Mouse (Mus musculus): ENCODE data around the gene Cfap70. TPM values are rescaled to one million over a fixed set of nuclear protein-coding genes. Genes with fewer than 3 reads are reported as not detected.

Cfap70 gene
- total RNA-seq, 2 experiments from 2014 or later: 0.95 to 2.2 TPM

- Histone ChIP-seq H3K27ac (no peak overlapping the region), H3K4me3 (no peak overlapping the region)
- intact Hi-C loops (cut with DNase I): no loop called here
- no peak for TF ChIP-seq CTCF (IDR thresholded peaks at IDR 0.05)
- no peak for DNase-seq (ENCODE audit: extremely low spot score in 1 of 2, low spot score in 2 of 2)
Measured at GRCm38 (mm10) chr14:20377112-20377521, 74.9 kb downstream of the Cfap70 start.

- no peak for TF ChIP-seq CTCF (IDR thresholded peaks at IDR 0.05)
- H3K4me3 ChIP-seq: no peak overlapping the region
- DNase-seq (ENCODE audit: extremely low spot score in 1 of 2, low spot score in 2 of 2): no peak
- intact Hi-C loops (cut with DNase I): no loop called here
- no peak overlapping the region for H3K27ac ChIP-seq
Measured at GRCm38 (mm10) chr14:20371854-20372253, 80.2 kb downstream of the Cfap70 start.

GRCm38 (mm10) chr14:20370798-20371197, 81.2 kb downstream of the Cfap70 start:
- H3K27ac ChIP-seq: no peak overlapping the region
- intact Hi-C loops (cut with DNase I): no loop called here
- H3K4me3 ChIP-seq: no peak overlapping the region
- TF ChIP-seq CTCF (IDR thresholded peaks at IDR 0.05): no peak
- DNase-seq (ENCODE audit: extremely low spot score in 1 of 2, low spot score in 2 of 2): no peak

- DNase-seq (ENCODE audit: extremely low spot score in 1 of 2, low spot score in 2 of 2): no peak
- intact Hi-C loops (cut with DNase I): no loop called here
- H3K4me3 ChIP-seq: no peak overlapping the region
- no peak; the same call in 1 of the 2 replicates for TF ChIP-seq CTCF (IDR thresholded peaks at IDR 0.05)
- no peak overlapping the region for H3K27ac ChIP-seq
Measured at GRCm38 (mm10) chr14:20368271-20368670, 83.8 kb downstream of the Cfap70 start.

GRCm38 (mm10) chr14:20363230-20363629, 88.8 kb downstream of the Cfap70 start:
- Histone ChIP-seq H3K4me3 (no peak overlapping the region), H3K27ac (no peak overlapping the region)
- TF ChIP-seq CTCF (IDR thresholded peaks at IDR 0.05): no peak
- no peak for DNase-seq (ENCODE audit: extremely low spot score in 1 of 2, low spot score in 2 of 2)
- intact Hi-C loops (cut with DNase I): no loop called here

GRCm38 (mm10) chr14:20347991-20348541, 104.0 kb downstream of the Cfap70 start, which contains the start of the genes Ecd and Fam149b:
Gene Ecd (minus strand): TSS chr14:20348121.
Gene Fam149b (plus strand): TSS chr14:20348162.
- peak; percentile 50 for TF ChIP-seq CTCF (IDR thresholded peaks at IDR 0.05)
- peak within 1 kb of the TSS; percentile 97 for H3K4me3 ChIP-seq
- intact Hi-C loops (cut with DNase I): loop anchor here (1.0 kb wide), 1 partner anchor 45 kb away; the partner anchor contains the start of gene Mrps16
- DNase-seq (ENCODE audit: extremely low spot score in 1 of 2, low spot score in 2 of 2): peak; percentile 90
- H3K27ac ChIP-seq: peak within 1 kb of the TSS; percentile 94

- intact Hi-C loops (cut with DNase I): no loop called here
- DNase-seq (ENCODE audit: extremely low spot score in 1 of 2, low spot score in 2 of 2): peak in 1 of 2 experiments; percentile 17
- H3K27ac ChIP-seq: peak overlapping the region; percentile 94
- H3K4me3 ChIP-seq: peak overlapping the region; percentile 97
- TF ChIP-seq CTCF (IDR thresholded peaks at IDR 0.05): no peak; the same call in 1 of the 2 replicates
Measured at GRCm38 (mm10) chr14:20347441-20347990, 104.5 kb downstream of the Cfap70 start.

GRCm38 (mm10) chr14:20345885-20346284, 106.1 kb downstream of the Cfap70 start:
- Histone ChIP-seq H3K4me3 (no peak overlapping the region), H3K27ac (no peak overlapping the region)
- no peak for DNase-seq (ENCODE audit: extremely low spot score in 1 of 2, low spot score in 2 of 2)
- no peak for TF ChIP-seq CTCF (IDR thresholded peaks at IDR 0.05)
- intact Hi-C loops (cut with DNase I): no loop called here

Other genes starting within 250 kb of the Cfap70 start
- not detected for gene Kcnk16, start 183.0 kb downstream of the Cfap70 start, total RNA-seq (2021)
- gene Nudt13, start 157.5 kb downstream of the Cfap70 start, total RNA-seq (2021): 10 to 100 TPM; 17.3 to 18.6 TPM
- gene Ecd, start 104.1 kb downstream of the Cfap70 start, total RNA-seq (2021): 10 to 100 TPM; 33.2 to 39.0 TPM
- gene Fam149b, start 104.1 kb downstream of the Cfap70 start, total RNA-seq (2021): 10 to 100 TPM; 50.6 to 53.1 TPM
- gene Dnajc9, start 63.3 kb downstream of the Cfap70 start, total RNA-seq (2021): 10 to 100 TPM; 24.7 to 25.4 TPM
- 10 to 100 TPM; 30.8 to 33.5 TPM for gene Mrps16, start 58.6 kb downstream of the Cfap70 start, total RNA-seq (2021)
- 10 to 100 TPM; 64.9 to 66.2 TPM for gene Anxa7, start 27.9 kb upstream of the Cfap70 start, total RNA-seq (2021)
- gene Mss51, start 44.7 kb upstream of the Cfap70 start, total RNA-seq (2021): 1 to 10 TPM in 1 of 2 experiments, under 1 TPM in 1; 0.97 to 1.2 TPM
- gene Ppp3cb, start 94.3 kb upstream of the Cfap70 start, total RNA-seq (2021): 100 to 1,000 TPM; 267 to 280 TPM
- gene Usp54, start 188.8 kb upstream of the Cfap70 start, total RNA-seq (2021): 10 to 100 TPM; 42.2 to 48.8 TPM
- not detected for gene Myoz1, start 204.3 kb upstream of the Cfap70 start, total RNA-seq (2021)
- under 1 TPM; 0.21 to 0.23 TPM for gene Synpo2l, start 216.1 kb upstream of the Cfap70 start, total RNA-seq (2021)
- 100 to 1,000 TPM; 113 to 115 TPM for gene Sec24c, start 222.1 kb upstream of the Cfap70 start, total RNA-seq (2021)
- gene Fut11, start 242.7 kb upstream of the Cfap70 start, total RNA-seq (2021): 10 to 100 TPM; 17.6 to 18.2 TPM